Mouse (Mus musculus): Measurements from ENCODE around the gene Naip5.
"Not testable (repeated sequence)": the region's sequence is repeated elsewhere in the genome, so short reads cannot be mapped to it uniquely, and the experiment has no call there.

- TF ChIP-seq POLR2A (IDR thresholded peaks at IDR 0.05; ENCODE audit: low read depth, low read length); CTCF (IDR thresholded peaks at IDR 0.05; ENCODE audit: extremely low read depth, insufficient read length, insufficient replicate concordance, low read depth, low read length): not testable (repeated sequence)
Observed at GRCm38 (mm10) chr13:100256996-100257395, 10.9 kb upstream of the Naip5 start.

Measured in small intestine, adult 2 months (tissue).